Mouse (Mus musculus) lung, postnatal 36 days (tissue): ENCODE results near the gene Ldlrad2.
A peak's percentile ranks its signal among the peaks of the same experiment; 100 is the strongest.

Source experiments
- DNase-seq: peaks from one replicate; pipeline ENCODE4 v3.0.0; 2022; ENCODE audit warnings: mixed read lengths

Ldlrad2 gene

GRCm38 (mm10) chr4:137546003-137546525, 28.3 kb downstream of the Ldlrad2 start:
- DNase-seq, result peak; percentile 71

GRCm38 (mm10) chr4:137545568-137545967, 28.8 kb downstream of the Ldlrad2 start:
- DNase-seq, result no peak

GRCm38 (mm10) chr4:137542968-137543367, 31.4 kb downstream of the Ldlrad2 start:
- DNase-seq, result no peak

GRCm38 (mm10) chr4:137540356-137540755, 34.0 kb downstream of the Ldlrad2 start:
- no peak for DNase-seq

- DNase-seq, result peak; percentile 17
Measured at GRCm38 (mm10) chr4:137527872-137528271, 46.5 kb downstream of the Ldlrad2 start.

GRCm38 (mm10) chr4:137527368-137527767, 47.0 kb downstream of the Ldlrad2 start:
- peak; percentile 35 for DNase-seq

- DNase-seq, result no peak
Measured at GRCm38 (mm10) chr4:137525426-137525825, 48.9 kb downstream of the Ldlrad2 start.
